Mouse (Mus musculus): Measurements from ENCODE around the gene Pnkp.
A peak's percentile ranks its signal among the peaks of the same experiment; 100 is the strongest.
"Not testable (repeated sequence)": the region's sequence is repeated elsewhere in the genome, so short reads cannot be mapped to it uniquely, and the experiment has no call there.

Pnkp gene

DNA sequence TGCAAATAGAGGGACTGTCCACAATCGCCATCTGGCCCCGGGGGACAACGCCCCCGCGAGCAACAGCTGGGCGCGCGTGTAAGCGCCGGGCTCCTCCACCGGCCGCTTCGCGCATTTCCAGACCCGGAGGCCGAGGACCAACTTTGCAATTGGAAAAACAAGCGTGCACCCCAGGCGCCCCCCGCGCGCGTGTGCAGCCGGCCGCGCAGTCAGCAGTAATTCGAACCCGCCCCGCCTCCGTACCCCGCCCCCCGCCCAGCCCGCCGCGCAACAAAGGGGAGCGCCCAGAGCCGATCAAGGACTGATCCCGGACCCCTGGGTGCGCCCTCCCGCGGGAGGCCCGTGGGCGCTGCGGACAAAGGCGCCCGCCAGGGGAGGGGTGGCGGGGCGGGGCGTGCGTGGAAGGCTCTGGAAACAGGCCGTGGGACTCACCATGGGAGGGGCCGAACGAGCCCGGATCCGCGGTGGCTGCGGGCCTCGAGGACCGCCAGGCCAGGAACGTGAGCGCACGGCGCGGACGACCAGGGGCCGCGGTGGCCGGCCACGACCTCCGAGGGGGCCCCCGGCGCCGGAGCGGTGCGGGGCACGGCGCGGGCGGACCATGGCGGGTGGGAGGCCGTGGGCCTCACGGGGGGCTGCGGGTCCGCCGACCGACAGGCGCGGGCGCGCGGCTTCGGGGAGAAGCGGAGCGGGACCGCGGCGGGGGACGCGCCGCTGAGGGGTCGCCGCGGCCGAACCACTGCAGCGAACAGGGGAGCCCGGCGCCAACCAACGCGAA, 12.2 kb downstream of the Pnkp start:
- DNase-seq (ENCODE audit: low read depth, low spot score): peak; percentile 64

- DNase-seq (ENCODE audit: low read depth, low spot score): peak; percentile 85
Observed at GRCm38 (mm10) chr7:44869697-44870528, 13.0 kb downstream of the Pnkp start, which contains the start of gene Ptov1. Ptov1 (minus strand) TSS chr7:44869788.

- DNase-seq (ENCODE audit: low read depth, low spot score): no peak
Observed at GRCm38 (mm10) chr7:44870614-44871013, 13.7 kb downstream of the Pnkp start.

GRCm38 (mm10) chr7:44871181-44871580, 14.2 kb downstream of the Pnkp start:
- no peak for DNase-seq (ENCODE audit: low read depth, low spot score)

DNA sequence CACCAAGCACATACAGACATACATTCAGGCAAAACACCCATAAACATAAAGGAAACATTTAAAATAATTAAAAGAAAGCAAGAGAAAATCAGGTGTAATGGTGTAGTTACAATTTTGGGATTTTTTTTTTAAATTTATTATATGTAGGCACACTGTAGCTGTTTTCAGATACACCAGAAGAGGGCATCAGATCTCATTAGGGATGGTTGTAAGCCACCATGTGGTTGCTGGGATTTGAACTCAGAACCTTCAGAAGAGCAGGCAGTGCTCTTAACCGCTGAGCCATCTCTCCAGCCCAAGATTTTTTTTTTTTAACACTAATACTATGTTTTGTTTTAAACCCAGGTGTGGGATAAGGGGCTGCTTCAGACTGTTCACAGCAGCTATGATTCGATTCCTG, 14.8 kb downstream of the Pnkp start:
- DNase-seq (ENCODE audit: low read depth, low spot score): not testable (repeated sequence)

GRCm38 (mm10) chr7:44877833-44878232, 20.9 kb downstream of the Pnkp start:
- DNase-seq (ENCODE audit: low read depth, low spot score): no peak

- DNase-seq (ENCODE audit: low read depth, low spot score): no peak
Observed at GRCm38 (mm10) chr7:44883036-44883435, 26.1 kb downstream of the Pnkp start.

DNA sequence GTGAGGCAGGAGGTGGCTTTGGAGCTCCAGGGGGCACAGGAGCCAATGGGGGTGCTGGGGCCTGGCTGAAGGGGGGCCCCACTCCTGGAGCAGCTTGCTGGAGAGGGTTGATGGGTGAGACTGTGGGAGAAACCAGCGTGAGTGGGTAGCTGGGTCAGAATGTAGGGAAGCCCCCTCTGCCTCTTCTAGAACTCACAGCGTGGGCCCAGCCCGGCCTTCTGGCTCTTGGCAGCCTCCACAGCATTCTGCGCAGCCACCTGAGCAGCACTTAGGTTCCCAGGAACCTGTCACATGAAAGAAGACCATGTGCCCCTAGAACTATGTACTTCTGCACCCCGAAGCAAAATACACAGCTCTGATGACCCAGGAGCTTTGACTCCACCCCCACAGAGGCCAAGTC, 27.7 kb downstream of the Pnkp start:
- no peak for DNase-seq (ENCODE audit: low read depth, low spot score)

DNA sequence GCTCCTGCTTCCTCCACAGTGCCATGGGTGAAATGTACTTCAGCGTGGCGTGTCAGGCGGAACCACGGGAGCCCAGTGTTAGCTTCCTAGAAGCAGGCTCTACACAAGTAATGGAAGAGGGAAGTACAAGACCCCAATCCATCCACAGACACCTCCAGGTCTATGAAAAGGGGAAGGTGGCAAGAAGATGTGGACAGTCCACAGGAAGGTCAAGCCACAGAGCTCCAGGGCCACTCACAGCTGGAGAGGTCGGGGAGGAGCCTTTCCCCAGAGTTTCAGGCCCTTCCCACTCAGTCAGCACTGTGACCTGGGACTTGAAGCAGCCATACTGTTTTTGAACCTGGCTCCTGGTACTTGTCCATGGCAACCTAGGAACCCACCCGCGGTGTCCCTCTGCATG, 30.0 kb downstream of the Pnkp start:
- DNase-seq (ENCODE audit: low read depth, low spot score): no peak

- DNase-seq (ENCODE audit: low read depth, low spot score): no peak
Observed at GRCm38 (mm10) chr7:44888256-44889105, 31.5 kb downstream of the Pnkp start.

GRCm38 (mm10) chr7:44890180-44890579, 33.2 kb downstream of the Pnkp start:
- DNase-seq (ENCODE audit: low read depth, low spot score): no peak

DNA sequence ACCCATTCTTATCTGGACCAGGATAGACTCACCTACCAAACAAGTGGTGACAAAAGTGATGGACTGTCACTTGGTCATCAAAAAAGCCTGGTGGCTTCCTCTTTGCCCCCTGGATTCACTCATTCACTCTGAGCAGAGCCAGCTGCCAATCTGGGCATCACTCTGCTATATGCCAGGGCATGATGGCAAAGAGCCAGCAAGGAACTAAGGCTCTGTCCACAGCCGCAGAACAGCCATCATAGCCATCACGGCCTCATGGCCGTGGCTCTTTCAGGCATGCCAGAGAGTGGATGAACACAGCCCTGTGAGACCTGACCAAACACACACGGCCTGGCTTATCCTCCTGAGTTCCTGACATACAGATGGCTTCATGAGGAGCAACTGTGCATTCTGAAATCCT, 33.8 kb downstream of the Pnkp start:
- DNase-seq (ENCODE audit: low read depth, low spot score): no peak

DNA sequence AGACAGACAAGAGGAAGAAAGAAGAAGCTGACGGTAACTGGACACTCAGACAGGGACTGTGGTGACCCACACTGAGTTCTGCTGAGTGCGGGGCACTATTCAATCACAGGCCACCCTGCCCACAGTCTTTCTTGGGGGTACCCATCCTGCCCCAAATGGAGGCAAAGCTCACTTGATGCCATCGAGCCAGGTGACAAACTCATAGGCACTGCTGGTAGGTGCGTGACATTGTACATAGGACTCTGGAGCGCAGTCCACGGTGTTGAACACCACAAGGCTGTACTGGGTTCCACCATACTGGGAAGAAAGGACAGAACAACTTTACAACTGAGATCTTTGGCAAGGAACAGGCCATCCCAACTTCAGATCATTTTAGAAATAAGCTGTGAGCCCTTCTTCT, 34.7 kb downstream of the Pnkp start:
- peak; percentile 36 for DNase-seq (ENCODE audit: low read depth, low spot score)

DNA sequence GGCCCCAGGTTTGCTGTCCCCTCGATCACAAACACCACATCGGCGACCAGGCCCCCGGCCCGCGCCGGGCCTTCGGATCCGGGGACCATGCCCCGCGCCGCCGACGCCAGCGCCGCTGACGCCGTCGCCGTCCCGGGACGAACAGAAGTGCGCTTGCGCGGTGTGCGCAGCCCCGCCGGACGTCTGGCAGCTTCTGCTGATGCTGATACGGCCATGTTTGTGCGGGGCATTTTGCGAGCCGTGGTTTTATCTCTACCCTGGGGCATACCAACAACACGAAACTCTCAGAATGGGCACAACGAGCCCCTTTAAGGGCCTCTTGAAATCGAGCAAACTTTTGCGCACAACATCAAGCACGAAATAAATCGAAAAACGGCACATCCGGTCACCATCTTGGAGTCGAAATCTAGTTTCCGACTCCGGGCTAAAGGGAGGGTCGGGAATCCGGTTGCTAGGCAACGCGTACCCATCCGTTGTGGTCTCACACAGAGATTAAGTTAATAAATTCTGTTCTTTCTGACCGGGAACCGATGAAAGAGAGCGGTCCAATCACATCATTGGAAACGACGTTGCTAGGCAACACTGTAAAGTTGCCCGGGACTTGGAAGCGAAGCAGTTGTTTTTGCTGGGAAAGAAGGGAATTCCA, 35.5 kb downstream of the Pnkp start, which contains the start of gene Med25:
Med25 (minus strand) TSS at position 437 of the 646 bp plus-strand sequence.
- peak; percentile 94 for DNase-seq (ENCODE audit: low read depth, low spot score)

GRCm38 (mm10) chr7:44893197-44893596, 36.3 kb downstream of the Pnkp start:
- DNase-seq (ENCODE audit: low read depth, low spot score): no peak

DNA sequence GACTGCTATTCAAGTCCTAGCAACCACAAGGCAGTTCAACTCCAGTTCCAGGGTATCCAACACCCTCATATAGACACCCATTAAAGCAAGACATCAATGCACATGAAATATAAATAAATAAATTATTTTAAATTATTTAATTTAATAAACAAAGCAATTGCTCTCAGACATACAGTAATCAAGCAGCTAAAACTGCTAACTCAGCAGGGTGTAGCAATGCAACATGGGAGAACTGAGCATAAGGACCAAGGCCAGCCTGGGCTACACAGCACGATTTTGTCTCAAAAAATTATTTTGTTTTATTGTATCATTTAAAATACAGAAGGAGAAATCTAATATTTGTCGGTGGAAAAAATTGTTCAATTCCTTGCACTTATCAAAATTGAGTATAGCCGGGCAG, 37.2 kb downstream of the Pnkp start:
- no peak for DNase-seq (ENCODE audit: low read depth, low spot score)

DNA sequence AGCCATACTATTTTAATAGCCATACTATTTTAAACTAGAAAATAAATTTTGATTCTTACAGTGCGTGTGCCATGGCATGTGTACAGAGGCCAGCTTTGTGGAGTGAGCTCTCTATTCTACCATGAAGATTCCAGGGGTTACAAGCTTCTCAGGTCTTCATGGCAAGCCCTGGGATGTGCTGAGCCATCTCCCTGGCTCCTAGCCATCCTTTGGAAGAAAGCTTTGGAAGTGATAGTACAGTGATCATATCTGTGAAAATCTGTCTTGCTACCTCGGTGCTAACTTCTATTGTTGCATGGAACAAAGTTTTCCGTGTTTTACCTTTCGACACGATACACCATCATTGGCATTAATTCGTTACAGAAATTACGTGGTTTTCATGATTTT, 38.3 kb downstream of the Pnkp start:
- DNase-seq (ENCODE audit: low read depth, low spot score): no peak

GRCm38 (mm10) chr7:44895593-44896434, 38.9 kb downstream of the Pnkp start, which contains the start of gene Fuz:
Fuz (plus strand) TSS chr7:44896079.
- peak; percentile 95 for DNase-seq (ENCODE audit: low read depth, low spot score)

DNA sequence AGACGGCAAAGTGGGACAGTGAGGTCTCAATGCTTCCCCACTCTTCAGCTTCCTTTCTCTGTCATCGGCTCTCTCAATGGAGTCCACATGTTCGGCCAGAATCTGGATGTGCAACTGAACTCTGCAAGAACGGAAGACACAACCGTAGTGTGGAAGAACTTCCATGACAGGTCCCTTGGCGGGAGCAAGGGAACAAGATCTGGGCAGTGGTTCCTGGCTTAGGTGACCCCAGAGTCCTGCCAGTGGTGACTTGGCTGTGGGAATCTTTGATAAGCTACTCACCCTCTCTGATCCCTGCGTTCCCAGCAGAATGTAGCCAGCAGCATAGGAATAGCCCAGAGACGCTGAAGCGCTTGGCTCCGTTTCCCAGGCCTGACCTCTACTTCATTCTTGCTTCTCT, 39.6 kb downstream of the Pnkp start:
- no peak for DNase-seq (ENCODE audit: low read depth, low spot score)

DNA sequence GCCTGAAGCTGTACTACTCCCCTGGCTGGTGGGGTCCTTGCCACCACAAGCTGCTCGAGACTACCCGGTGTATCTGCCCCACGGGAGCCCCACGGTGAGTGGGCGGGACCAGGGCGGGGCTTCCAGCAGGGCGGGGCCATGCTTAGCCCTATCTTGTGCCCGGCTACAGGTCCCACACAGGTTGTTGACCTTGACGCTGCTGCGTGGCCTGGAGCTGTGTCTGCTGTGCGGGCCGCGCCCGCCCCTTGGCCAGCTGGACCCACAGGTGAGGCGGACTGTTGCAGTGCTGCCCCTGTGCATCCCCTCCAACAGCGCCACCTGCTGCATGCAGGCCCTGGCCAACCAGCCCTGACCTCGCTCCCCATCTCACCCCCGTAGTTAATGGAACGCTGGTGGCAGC, 41.7 kb downstream of the Pnkp start:
- DNase-seq (ENCODE audit: low read depth, low spot score): peak; percentile 62

All from CD4-positive, CD25-positive, alpha-beta regulatory T cell, adult 2 months (primary cell).